Mouse (Mus musculus): ENCODE data around the gene Gm7694. TPM values are rescaled to one million over a fixed set of nuclear protein-coding genes. Genes with fewer than 3 reads are reported as not detected.

Gm7694 gene
- total RNA-seq, 2 experiments from 2014 or later, result 0.35 TPM; not detected in 1

DNA sequence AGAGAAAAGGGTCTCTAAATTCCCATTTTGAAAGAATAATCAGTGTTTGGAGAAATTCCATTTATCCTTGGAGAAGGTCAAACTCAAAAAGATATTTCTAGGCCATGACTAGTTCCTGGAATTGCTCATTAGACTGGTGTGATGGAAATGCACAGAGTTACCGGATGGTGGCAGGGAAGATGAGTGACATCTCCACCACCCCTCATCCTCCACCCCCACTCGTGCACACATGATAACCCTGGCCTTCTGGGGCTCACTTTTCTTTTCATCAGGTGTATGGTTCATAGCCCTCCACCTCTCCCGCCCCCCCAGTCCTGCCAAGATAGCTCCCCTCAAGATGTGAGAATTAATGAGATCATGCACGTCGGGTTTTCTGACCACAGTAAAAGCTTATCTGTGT is 12.9 kb downstream of the Gm7694 start:
- no peak for ATAC-seq (replicated peaks; ENCODE audit: low FRiP score, low TSS enrichment, poor library complexity, severe bottlenecking)

DNA sequence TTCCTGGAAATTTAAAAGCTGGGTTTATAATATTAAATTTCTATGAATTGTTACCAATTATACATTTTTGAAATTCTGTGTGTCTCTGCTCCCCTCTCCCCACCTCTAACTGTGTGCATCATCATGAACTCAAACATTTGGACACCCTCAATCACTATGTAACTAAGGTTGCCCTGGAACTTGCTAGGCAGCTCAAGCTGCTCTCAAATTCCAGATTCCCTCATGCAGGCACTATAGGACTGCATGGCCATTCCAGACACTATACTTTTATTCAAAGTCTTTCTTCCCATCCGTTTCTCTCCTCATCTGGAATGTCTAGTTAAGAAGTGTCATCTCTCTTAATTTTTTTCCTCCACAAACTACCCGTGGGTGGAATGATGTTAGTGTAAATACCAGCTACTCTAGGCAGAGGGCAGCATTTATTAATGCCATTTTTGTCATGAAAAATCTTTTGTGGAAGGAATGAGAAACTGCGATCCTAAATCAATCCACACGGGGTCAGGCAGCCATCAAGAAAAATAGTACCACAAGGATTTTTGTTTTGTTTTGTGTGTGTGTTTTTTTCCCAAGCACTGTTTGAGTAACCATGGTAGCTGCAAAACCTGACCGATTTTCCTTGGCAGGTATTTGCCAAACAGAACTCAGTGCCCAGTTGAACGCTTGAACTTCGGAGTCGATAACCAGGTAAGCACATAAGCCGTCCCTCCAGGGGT is 13.7 kb downstream of the Gm7694 start:
- ATAC-seq (replicated peaks; ENCODE audit: low FRiP score, low TSS enrichment, poor library complexity, severe bottlenecking), result peak; percentile 78

DNA sequence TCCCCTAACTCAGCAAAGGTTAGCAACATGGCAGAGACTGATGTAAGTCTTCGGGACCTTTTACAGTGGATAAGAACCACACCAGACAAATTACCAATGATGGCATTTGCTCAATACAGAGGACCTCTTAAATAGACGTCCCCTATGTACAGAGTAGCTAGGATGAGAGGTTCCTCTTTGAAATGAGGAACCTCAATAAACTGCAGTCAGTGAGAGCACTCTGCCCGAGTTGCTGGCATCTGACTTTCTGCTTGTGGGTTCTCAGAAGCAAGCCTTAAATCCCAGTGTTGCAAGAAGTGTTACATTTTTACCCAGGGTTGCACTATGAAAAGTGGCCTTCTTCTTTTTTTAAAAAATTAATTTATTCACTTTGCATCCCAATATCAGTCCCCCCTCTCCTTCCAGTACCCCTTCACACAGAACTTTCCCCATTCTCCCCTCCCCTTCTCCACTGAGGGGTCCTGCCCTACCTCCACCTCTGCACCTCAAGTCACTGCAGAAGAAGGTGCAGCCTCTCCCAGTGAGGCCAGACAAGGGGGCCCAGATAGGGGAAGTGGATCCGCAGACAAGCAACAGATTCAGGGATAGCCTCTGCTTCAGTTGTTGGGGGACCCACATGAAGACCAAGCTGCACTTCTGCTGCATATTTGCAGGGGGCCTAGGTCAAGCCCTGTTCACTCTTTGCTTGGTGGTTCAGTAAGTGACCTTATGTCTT is 23.6 kb downstream of the Gm7694 start:
- ATAC-seq (replicated peaks; ENCODE audit: low FRiP score, low TSS enrichment, poor library complexity, severe bottlenecking), result no peak

DNA sequence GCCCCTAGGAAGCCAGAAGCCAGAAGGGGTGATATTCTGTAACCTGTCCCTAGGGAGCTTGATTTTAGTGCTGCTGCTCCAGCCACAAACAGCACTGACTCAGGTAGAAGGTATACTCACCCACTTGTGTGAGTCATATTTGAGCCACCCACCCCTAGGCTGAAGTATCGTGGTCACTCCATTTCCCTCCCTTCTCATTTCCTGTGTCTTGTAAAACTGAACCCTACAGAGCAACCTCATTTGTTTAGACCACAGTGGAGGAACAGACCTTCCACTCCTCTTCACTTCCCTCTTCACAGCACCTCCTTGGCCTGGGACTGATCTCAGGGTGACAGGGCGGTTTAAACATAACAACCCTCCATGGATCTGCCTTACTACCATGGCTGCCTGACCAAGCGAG is 29.1 kb downstream of the Gm7694 start, which contains the start of gene Sh2d1b1:
Sh2d1b1 (plus strand) TSS at position 305 of the 400 bp plus-strand sequence.
- ATAC-seq (replicated peaks; ENCODE audit: low FRiP score, low TSS enrichment, poor library complexity, severe bottlenecking), result peak; percentile 26; the same call in 1 of the 2 replicates

DNA sequence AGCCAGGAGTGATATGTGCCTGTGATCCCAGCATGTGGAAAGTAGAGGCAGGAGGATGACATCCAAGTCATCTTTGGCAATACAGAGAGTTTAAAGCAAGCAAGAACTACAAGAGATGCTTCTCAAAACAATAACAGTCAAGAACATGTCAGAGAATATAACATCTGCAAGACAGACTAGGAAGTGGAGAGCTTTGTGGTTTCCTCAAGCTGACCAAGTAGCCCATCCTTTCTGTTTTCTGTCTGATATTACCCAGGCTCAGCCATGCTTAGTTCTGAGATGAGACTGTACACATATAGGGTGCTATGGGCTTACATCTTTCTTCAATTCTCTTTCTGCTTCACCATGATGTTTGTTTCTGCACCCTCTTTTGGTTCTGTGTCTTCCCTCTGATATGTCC is 32.9 kb downstream of the Gm7694 start:
- ATAC-seq (replicated peaks; ENCODE audit: low FRiP score, low TSS enrichment, poor library complexity, severe bottlenecking), result no peak

DNA sequence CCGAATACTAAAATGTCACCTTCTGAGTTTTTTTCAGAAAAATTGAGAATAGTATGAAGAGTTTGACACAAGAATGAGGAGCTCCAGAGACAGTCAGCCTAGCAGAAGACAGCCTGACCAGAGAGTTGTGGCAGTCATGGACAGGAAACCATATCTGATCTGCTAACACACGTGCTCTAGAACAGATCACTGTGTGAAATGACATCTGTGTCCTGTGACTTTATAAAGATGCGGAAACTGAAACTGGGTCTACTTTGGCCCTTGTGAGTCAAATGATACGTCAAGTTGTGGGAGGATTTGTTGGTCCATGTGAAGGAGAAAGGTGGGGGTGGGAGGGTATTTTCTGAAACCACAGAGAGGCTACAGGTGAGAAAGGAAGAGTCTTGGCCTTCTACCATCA is 35.4 kb downstream of the Gm7694 start:
- no peak for ATAC-seq (replicated peaks; ENCODE audit: low FRiP score, low TSS enrichment, poor library complexity, severe bottlenecking)

DNA sequence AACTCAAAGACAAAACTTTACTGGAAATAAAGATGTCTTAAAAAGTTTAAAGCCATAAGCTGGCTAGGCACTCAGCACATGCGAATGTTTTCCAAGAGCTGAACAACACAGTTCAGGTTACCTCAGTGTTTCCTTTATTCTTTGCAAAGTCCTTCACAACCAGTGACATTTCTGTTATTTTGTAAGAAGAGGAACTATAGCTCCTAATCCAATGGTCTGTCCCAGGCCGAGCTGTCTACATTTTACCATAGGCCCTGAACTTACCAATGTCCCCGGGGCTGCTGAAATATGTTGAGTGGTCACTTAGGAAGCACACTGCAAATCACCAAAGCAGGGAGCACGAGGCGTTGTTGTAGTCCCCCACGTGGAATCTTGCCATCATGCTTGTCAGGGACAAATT is 35.9 kb downstream of the Gm7694 start:
- ATAC-seq (replicated peaks; ENCODE audit: low FRiP score, low TSS enrichment, poor library complexity, severe bottlenecking), result no peak

DNA sequence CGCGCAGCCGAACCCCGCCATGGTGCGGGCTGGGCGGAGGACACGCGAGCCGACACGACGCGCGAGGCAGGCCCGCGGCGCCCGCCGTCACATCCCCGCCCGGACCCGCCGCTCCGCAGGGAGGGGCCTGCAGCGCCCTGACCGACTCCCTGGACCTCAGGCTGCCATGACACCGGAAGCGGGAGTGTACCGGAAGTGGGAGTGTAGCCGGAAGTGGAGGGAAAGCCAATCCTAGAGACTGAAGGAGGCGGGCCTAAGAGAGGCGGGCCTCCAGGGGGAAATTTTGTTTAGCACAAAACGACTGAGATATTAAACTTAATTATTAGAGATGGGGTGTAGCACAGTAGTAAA is 50.6 kb downstream of the Gm7694 start:
- peak; percentile 100 for ATAC-seq (replicated peaks; ENCODE audit: low FRiP score, low TSS enrichment, poor library complexity, severe bottlenecking)

DNA sequence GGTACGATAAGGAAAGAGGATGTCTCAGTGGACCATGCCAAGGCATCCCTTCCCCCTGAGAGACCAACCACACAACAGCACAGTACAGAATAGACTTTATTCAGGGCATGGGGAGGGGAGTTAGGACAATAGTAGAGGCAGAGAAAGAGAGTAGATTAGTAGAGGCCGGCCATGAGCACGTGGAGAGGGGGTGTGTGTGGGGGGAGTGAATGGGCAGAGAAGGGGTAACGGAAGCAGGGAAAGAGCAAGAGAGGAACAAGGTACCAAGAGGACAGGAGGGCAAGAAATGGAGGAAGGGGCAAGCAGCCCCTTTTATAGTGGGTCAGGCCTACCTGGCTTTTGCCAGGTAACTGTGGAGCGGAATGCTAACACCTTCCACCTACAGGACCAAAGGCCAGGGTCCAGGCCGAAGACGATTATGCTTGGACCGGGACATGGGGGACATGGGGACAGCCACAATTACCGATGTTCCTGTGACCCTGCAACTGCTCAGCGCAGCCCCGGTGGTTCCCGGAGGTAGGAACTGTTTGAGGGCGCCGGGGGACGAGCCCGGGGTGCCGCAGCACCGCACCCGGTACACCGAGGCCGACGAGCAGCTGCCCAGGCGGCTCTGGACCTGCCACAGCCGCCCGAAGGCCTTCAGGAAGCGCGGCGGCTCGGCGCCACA is 51.1 kb downstream of the Gm7694 start:
- ATAC-seq (replicated peaks; ENCODE audit: low FRiP score, low TSS enrichment, poor library complexity, severe bottlenecking), result peak; percentile 35; the same call in 1 of the 2 replicates

Other genes with a start within 250 kb of the Gm7694 start
- not detected in 2 replicates for gene Ddr2, start 195.6 kb downstream of the Gm7694 start, total RNA-seq (2014; fragmentation: Nextera tagmentation)
- gene Ddr2, start 195.6 kb downstream of the Gm7694 start, total RNA-seq (2017), result not detected in 2 replicates
- 76.7 and 79.4 TPM in 2 replicates for gene Uap1, start 131.4 kb downstream of the Gm7694 start, total RNA-seq (2014; fragmentation: Nextera tagmentation)
- gene Uap1, start 131.4 kb downstream of the Gm7694 start, total RNA-seq (2017), result 86.8 and 184 TPM in 2 replicates
- gene Uhmk1, start 90.9 kb downstream of the Gm7694 start, total RNA-seq (2014; fragmentation: Nextera tagmentation), result 35.4 and 48.3 TPM in 2 replicates
- 55.7 and 57.4 TPM in 2 replicates for gene Uhmk1, start 90.9 kb downstream of the Gm7694 start, total RNA-seq (2017)
- not detected in 2 replicates for gene Sh2d1b2, start 73.6 kb downstream of the Gm7694 start, total RNA-seq (2014; fragmentation: Nextera tagmentation)
- gene Sh2d1b2, start 73.6 kb downstream of the Gm7694 start, total RNA-seq (2017), result not detected in 2 replicates
- not detected in 2 replicates for gene Sh2d1b1, start 29.0 kb downstream of the Gm7694 start, total RNA-seq (2014; fragmentation: Nextera tagmentation)
- not detected in 2 replicates for gene Sh2d1b1, start 29.0 kb downstream of the Gm7694 start, total RNA-seq (2017)
- not detected in 2 replicates for gene Spata46, start 2.5 kb upstream of the Gm7694 start, total RNA-seq (2014; fragmentation: Nextera tagmentation)
- gene Spata46, start 2.5 kb upstream of the Gm7694 start, total RNA-seq (2017), result not detected in 2 replicates

All from megakaryocyte-erythroid progenitor cell, adult 5-6 weeks (primary cell).